Mouse (Mus musculus) heart, postnatal 0 days (tissue): ENCODE results near the gene A930033H14Rik. TPM values are rescaled to one million over a fixed set of nuclear protein-coding genes. Genes with fewer than 3 reads are reported as not detected.

Experiments used
- ATAC-seq: fragments of 200-750 bp; cut with Nextera tagmentation; 2 replicates; pipeline ENCODE4 v1.8.0; 2017; ENCODE audit warnings: low read depth, moderate number of reproducible peaks, moderate library complexity; ENCODE audit not compliant: insufficient read depth
- DNase-seq: peaks from one replicate; pipeline ENCODE4 v3.0.0-alpha.2; 2016; ENCODE audit warnings: low spot score
- H3K27ac ChIP-seq: fragments of 300-500 bp; sonication (generic); 2 replicates; pipeline ENCODE4 v1.5.1; 2014; ENCODE audit warnings: low read depth, mild to moderate bottlenecking
- H3K27me3 ChIP-seq: fragments of 300-500 bp; sonication (generic); 2 replicates; pipeline ENCODE4 v1.6.1; 2014; ENCODE audit warnings: low read length, mixed read lengths; ENCODE audit not compliant: control insufficient read depth, insufficient read depth
- H3K36me3 ChIP-seq: fragments of 300-500 bp; sonication (generic); replicated peaks from 2 replicates; pipeline ENCODE4 v1.6.1; 2014; ENCODE audit warnings: low read length, mixed read lengths; ENCODE audit not compliant: control insufficient read depth, insufficient read depth
- H3K4me1 ChIP-seq: fragments of 300-500 bp; sonication (generic); 2 replicates; pipeline ENCODE4 v1.6.1; 2014; ENCODE audit warnings: antibody characterized with exemption; ENCODE audit not compliant: control insufficient read depth, insufficient read depth
- H3K4me2 ChIP-seq: fragments of 300-500 bp; sonication (generic); 2 replicates; pipeline ENCODE4 v1.6.1; 2014; ENCODE audit warnings: low read depth, mild to moderate bottlenecking, low read length, moderate library complexity
- H3K4me3 ChIP-seq: fragments of 300-500 bp; sonication (generic); 2 replicates; pipeline ENCODE4 v1.5.1; 2014; ENCODE audit warnings: low read depth, low read length
- H3K9ac ChIP-seq: fragments of 300-500 bp; sonication (generic); replicated peaks from 2 replicates; pipeline ENCODE4 v1.6.1; 2014; ENCODE audit warnings: low read depth, low read length, mixed read lengths
- H3K9me3 ChIP-seq: fragments of 300-500 bp; sonication (generic); replicated peaks from 2 replicates; pipeline ENCODE4 v1.6.1; 2016; ENCODE audit warnings: low read length; ENCODE audit not compliant: control insufficient read depth
- CTCF ChIP-seq: IDR thresholded peaks from 2 replicates; pipeline ENCODE4 v1.5.1; 2016; ENCODE audit warnings: antibody characterized with exemption, control low read depth, low read depth
- EP300 ChIP-seq: IDR thresholded peaks from 2 replicates; pipeline ENCODE4 v1.6.1; 2016; ENCODE audit warnings: antibody characterized with exemption, low read depth
- WGBS: fragments of 180-500 bp; shearing (Covaris S2); extraction: QIAGEN DNeasy Blood & Tissue Kit; methylation state at CpG from one replicate; pipeline ENCODE4 v1.1.7; 2014; 5-methylcytosine and 5-hydroxymethylcytosine counted together
- polyA plus RNA-seq: library from polyadenylated mRNA; unstranded; fragments of >200 nt; fragmentation: Nextera tagmentation; extraction: Ambion mirVana; gene quantifications from 2 replicates; pipeline ENCODE4 v1.2.1, GENCODE M21; 2015
- total RNA-seq: library from RNA; depleted of rRNA; stranded (reverse); fragments of >200 nt; gene quantifications from 2 replicates; pipeline ENCODE4 v1.2.3, GENCODE M21; 2014; ENCODE audit warnings: low replicate concordance

A930033H14Rik gene
- total and polyA plus RNA-seq, 2 experiments from 2014 or later: 1.5 to 2.3 TPM

- H3K27me3 ChIP-seq: no peaks in the 10 kb centered on the region
- H3K4me1 ChIP-seq: peaks cover 4% of the 10 kb centered on the region; the same call in 1 of the 2 replicates
- H3K9me3 ChIP-seq: no peaks in the 10 kb centered on the region
- no peak overlapping the region for H3K9ac ChIP-seq
- H3K4me3 ChIP-seq: no peak overlapping the region
- ATAC-seq (no peak), DNase-seq (no peak)
- WGBS: 76% methylated on average over 7 of the region's 7 CpGs
- no peak overlapping the region for H3K27ac ChIP-seq
- H3K36me3 ChIP-seq: no peaks in the 10 kb centered on the region
- TF ChIP-seq EP300 (no peak), CTCF (no peak)
- H3K4me2 ChIP-seq: no peak overlapping the region
Measured at GRCm38 (mm10) chr10:69207481-69207880, 5.4 kb downstream of the A930033H14Rik start.

DNA sequence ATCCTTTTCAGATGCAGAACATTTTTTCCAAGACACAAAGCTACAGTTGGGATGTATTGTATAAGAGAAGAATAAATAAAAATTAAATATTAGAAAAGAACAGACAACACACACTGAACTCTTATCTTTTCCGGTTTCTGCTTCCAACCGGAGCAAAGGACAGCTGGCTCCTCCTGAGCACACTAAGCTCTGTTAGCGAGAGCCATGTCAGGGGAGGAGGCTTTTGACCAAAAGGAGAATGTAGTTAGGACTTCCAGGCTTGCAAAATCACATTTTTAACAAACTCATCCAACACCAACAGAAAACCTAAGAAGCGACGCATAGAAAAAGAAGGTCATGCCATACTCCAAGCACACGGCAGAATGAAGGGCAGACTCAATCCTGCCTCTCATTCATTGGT lies 6.8 kb downstream of the A930033H14Rik start:
- peaks cover 4% of the 10 kb centered on the region; the same call in 1 of the 2 replicates for H3K4me1 ChIP-seq
- no peak overlapping the region for H3K4me3 ChIP-seq
- no peaks in the 10 kb centered on the region for H3K9me3 ChIP-seq
- H3K27me3 ChIP-seq: no peaks in the 10 kb centered on the region
- no peak overlapping the region for H3K27ac ChIP-seq
- no peak overlapping the region for H3K4me2 ChIP-seq
- no peak overlapping the region for H3K9ac ChIP-seq
- TF ChIP-seq CTCF (no peak), EP300 (no peak)
- H3K36me3 ChIP-seq: no peaks in the 10 kb centered on the region
- 73% methylated on average over 6 of the region's 6 CpGs for WGBS
- ATAC-seq: no peak
- no peak for DNase-seq

- peak; percentile 63; the same call in 1 of the 2 replicates for ATAC-seq
- no peaks in the 10 kb centered on the region for H3K27me3 ChIP-seq
Measured at GRCm38 (mm10) chr10:69204677-69205400, 8.1 kb downstream of the A930033H14Rik start.

GRCm38 (mm10) chr10:69193721-69194120 lies 19.2 kb downstream of the A930033H14Rik start:
- H3K4me1 ChIP-seq: no peaks in the 10 kb centered on the region
- DNase-seq (no peak), ATAC-seq (no peak)
- H3K27ac ChIP-seq: no peak overlapping the region
- 86% methylated on average over 10 of the region's 10 CpGs for WGBS
- no peak overlapping the region for H3K9ac ChIP-seq
- H3K9me3 ChIP-seq: no peaks in the 10 kb centered on the region
- H3K4me2 ChIP-seq: no peak overlapping the region
- no peak overlapping the region for H3K4me3 ChIP-seq
- H3K27me3 ChIP-seq: no peaks in the 10 kb centered on the region
- no peaks in the 10 kb centered on the region for H3K36me3 ChIP-seq
- no peak for TF ChIP-seq EP300
- no peak for TF ChIP-seq CTCF

More at GRCm38 (mm10) chr10:69204677-69205400, 8.1 kb downstream of the A930033H14Rik start:
- Histone ChIP-seq H3K4me1 (peaks cover 4% of the 10 kb centered on the region; the same call in 1 of the 2 replicates), H3K4me3 (no peak overlapping the region), H3K27ac (peak overlapping the region; percentile 61), H3K9me3 (no peaks in the 10 kb centered on the region), H3K9ac (no peak overlapping the region), H3K4me2 (0 out of 2 replicates have a peak overlapping the region, but pooled peaks have one; percentile 23), H3K36me3 (no peaks in the 10 kb centered on the region)
- DNase-seq: peak; percentile 47
- 12% methylated on average over 8 of the region's 8 CpGs for WGBS
- TF ChIP-seq EP300: no peak
- no peak for TF ChIP-seq CTCF

DNA sequence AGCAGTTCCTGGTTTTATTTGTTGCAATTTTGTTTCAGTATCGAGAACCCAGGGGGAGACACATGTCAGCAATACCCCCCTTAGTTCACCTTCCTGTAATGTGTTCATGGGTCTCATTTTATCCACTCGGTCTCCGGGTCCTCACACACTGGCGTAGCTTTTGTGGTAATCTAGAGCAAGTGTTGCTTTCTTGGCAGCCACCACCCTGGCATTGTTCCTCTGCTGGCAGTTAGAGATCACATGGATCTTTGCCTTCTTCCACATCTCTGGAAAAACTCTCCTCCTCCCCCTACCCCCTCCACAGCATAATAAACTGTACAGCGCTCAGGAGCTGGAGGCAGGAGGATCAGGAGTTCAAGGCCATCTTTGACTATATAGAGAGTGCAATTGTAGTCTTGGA lies 20.6 kb downstream of the A930033H14Rik start:
- H3K9me3 ChIP-seq: no peaks in the 10 kb centered on the region
- H3K4me2 ChIP-seq: no peak overlapping the region
- DNase-seq (no peak), ATAC-seq (no peak)
- no peak overlapping the region for H3K9ac ChIP-seq
- no peaks in the 10 kb centered on the region for H3K36me3 ChIP-seq
- no peaks in the 10 kb centered on the region for H3K27me3 ChIP-seq
- no peaks in the 10 kb centered on the region for H3K4me1 ChIP-seq
- no peak overlapping the region for H3K27ac ChIP-seq
- no peak overlapping the region for H3K4me3 ChIP-seq
- no peak for TF ChIP-seq EP300
- no peak for TF ChIP-seq CTCF
- 45% methylated on average over 5 of the region's 5 CpGs for WGBS
